10 mouse cellular contexts compared by ENCODE assay signal in the genomic region with DNA sequence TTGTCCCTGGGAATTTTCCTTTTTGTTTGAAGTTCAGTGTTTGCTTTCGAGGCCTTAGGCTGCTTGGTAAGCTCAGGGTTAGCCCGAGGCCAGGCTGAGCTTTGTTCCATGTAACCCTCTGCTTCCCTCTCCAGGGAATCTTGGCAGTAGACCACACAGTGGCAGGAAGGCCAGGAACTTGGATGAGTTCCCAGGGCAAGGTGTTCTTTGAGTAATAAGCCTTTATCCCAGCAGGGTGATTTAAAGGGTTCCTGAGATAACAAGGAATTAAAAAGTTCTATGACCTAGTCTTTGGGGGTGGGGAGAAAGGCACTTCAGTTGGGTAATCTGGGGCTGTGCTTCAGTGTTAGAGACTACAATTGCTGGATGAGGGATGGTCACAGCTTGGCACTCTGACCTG. TPM values are rescaled to one million over a fixed set of nuclear protein-coding genes. Genes with fewer than 3 reads are reported as not detected.
DNase-seq lines count a peak whose midpoint lies in the region; ATAC-seq and TF ChIP-seq lines count a peak whose summit lies in the region.
"Had no signal": no experiment of that assay in that cellular context is flagged by ENCODE, and none has a peak within 500 bp of the region (broad histone marks: within the 10 kb centered on the region; RNA-seq: fewer than 3 reads in every experiment).

No protein-coding gene starts in this region.

- no peaks in the 10 kb centered on the region for H3K27me3 ChIP-seq in kidney, adult 2 months (replicated peaks; ENCODE audit: control insufficient read depth, insufficient read depth, low read length)
- H3K27me3 ChIP-seq in kidney, embryonic 14.5 days (ENCODE audit: control insufficient read depth, insufficient read depth, low read length), result no peaks in the 10 kb centered on the region
- H3K27me3 ChIP-seq in kidney, postnatal 0 days (ENCODE audit: insufficient read depth, low read length), result no peaks in the 10 kb centered on the region
- H3K27me3 ChIP-seq in neural tube, embryonic 15.5 days (replicated peaks), result no peaks in the 10 kb centered on the region
- no peaks in the 10 kb centered on the region for H3K27me3 ChIP-seq in forebrain, embryonic 11.5 days (ENCODE audit: control insufficient read depth, insufficient read depth, low read length)
- H3K27me3 ChIP-seq: embryonic facial prominence, embryonic 15.5 days; midbrain, embryonic 13.5 days had no signal

- no peak for ATAC-seq in kidney, embryonic 14.5 days (ENCODE audit: low FRiP score, low TSS enrichment)
- ATAC-seq in kidney, postnatal 0 days (replicated peaks; ENCODE audit: low FRiP score, low read depth), result no peak
- ATAC-seq in neural tube, embryonic 15.5 days (ENCODE audit: low FRiP score), result no peak
- ATAC-seq in forebrain, embryonic 11.5 days (replicated peaks; ENCODE audit: low FRiP score), result no peak
- no peak for ATAC-seq in inflammation-experienced regulatory T-cells, adult 6 months
- no peak for ATAC-seq in megakaryocyte, adult 5-6 weeks (ENCODE audit: poor library complexity, severe bottlenecking)
- ATAC-seq: midbrain, embryonic 13.5 days had no signal

- TF ChIP-seq CTCF in kidney, adult 2 months (conservative IDR thresholded peaks at IDR 0.05; ENCODE audit: insufficient read depth, insufficient read length, low read depth, low read length), result 0 out of 2 replicates have a peak, but pooled peaks have one; percentile 7
- no peak for TF ChIP-seq CTCF in kidney, postnatal 0 days (IDR thresholded peaks at IDR 0.05; ENCODE audit: low read depth)

- peaks cover 7% of the 10 kb centered on the region; the same call in 1 of the 2 replicates for H3K36me3 ChIP-seq in kidney, adult 2 months (ENCODE audit: control insufficient read depth, insufficient read depth, low read length)
- H3K36me3 ChIP-seq in kidney, embryonic 14.5 days (ENCODE audit: control insufficient read depth, insufficient read depth, low read length), result peaks cover 57% of the 10 kb centered on the region
- H3K36me3 ChIP-seq in kidney, postnatal 0 days (ENCODE audit: insufficient read depth, low read length), result peaks cover 31% of the 10 kb centered on the region
- peaks cover 46% of the 10 kb centered on the region for H3K36me3 ChIP-seq in neural tube, embryonic 15.5 days
- peaks cover 4% of the 10 kb centered on the region for H3K36me3 ChIP-seq in forebrain, embryonic 11.5 days (ENCODE audit: control insufficient read depth, insufficient read depth, low read length)

- H3K4me3 ChIP-seq in kidney, adult 2 months (ENCODE audit: insufficient read depth, low read depth, low read length), result no peak overlapping the region
- H3K4me3 ChIP-seq in kidney, embryonic 14.5 days (ENCODE audit: low read length), result no peak overlapping the region
- no peak overlapping the region for H3K4me3 ChIP-seq in kidney, postnatal 0 days (replicated peaks; ENCODE audit: low read depth, low read length)
- no peak overlapping the region for H3K4me3 ChIP-seq in neural tube, embryonic 15.5 days (replicated peaks)
- H3K4me3 ChIP-seq in forebrain, embryonic 11.5 days (ENCODE audit: low read depth, low read length), result no peak overlapping the region
- H3K4me3 ChIP-seq: embryonic facial prominence, embryonic 15.5 days; midbrain, embryonic 13.5 days had no signal

- TF ChIP-seq POLR2A in kidney, adult 2 months (IDR thresholded peaks at IDR 0.05; ENCODE audit: low read depth, low read length), result no peak

- WGBS in kidney, adult 2 months, result 8% methylated on average over 2 of the region's 2 CpGs
- 74% methylated on average over 2 of the region's 2 CpGs for WGBS in kidney, embryonic 14.5 days
- WGBS in kidney, postnatal 0 days, result 49% methylated on average over 2 of the region's 2 CpGs
- 48% methylated on average over 2 of the region's 2 CpGs for WGBS in neural tube, embryonic 15.5 days
- WGBS in forebrain, embryonic 11.5 days, result 61% methylated on average over 2 of the region's 2 CpGs

- H3K9me3 ChIP-seq in kidney, embryonic 14.5 days (ENCODE audit: control insufficient read depth, low read length), result no peaks in the 10 kb centered on the region
- H3K9me3 ChIP-seq in kidney, postnatal 0 days (replicated peaks; ENCODE audit: low read length), result no peaks in the 10 kb centered on the region
- no peaks in the 10 kb centered on the region for H3K9me3 ChIP-seq in neural tube, embryonic 15.5 days (replicated peaks)
- H3K9me3 ChIP-seq in forebrain, embryonic 11.5 days (ENCODE audit: control insufficient read depth, low read length), result no peaks in the 10 kb centered on the region
- H3K9me3 ChIP-seq: embryonic facial prominence, embryonic 15.5 days; midbrain, embryonic 13.5 days had no signal

- peaks cover 17% of the 10 kb centered on the region for H3K4me1 ChIP-seq in kidney, adult 2 months (ENCODE audit: control insufficient read depth, insufficient read depth, low read length)
- peaks cover 4% of the 10 kb centered on the region; the same call in 1 of the 2 replicates for H3K4me1 ChIP-seq in kidney, embryonic 14.5 days (ENCODE audit: control insufficient read depth, insufficient read depth, low read length)
- H3K4me1 ChIP-seq in kidney, postnatal 0 days (replicated peaks; ENCODE audit: insufficient read depth, low read length), result peaks cover 14% of the 10 kb centered on the region; the same call in 1 of the 2 replicates
- peaks cover 35% of the 10 kb centered on the region for H3K4me1 ChIP-seq in neural tube, embryonic 15.5 days
- peaks cover 8% of the 10 kb centered on the region; the same call in 1 of the 2 replicates for H3K4me1 ChIP-seq in forebrain, embryonic 11.5 days (replicated peaks; ENCODE audit: control insufficient read depth, insufficient read depth, low read length)

- no peak overlapping the region for H3K9ac ChIP-seq in kidney, embryonic 14.5 days (ENCODE audit: low read depth, low read length)
- H3K9ac ChIP-seq in kidney, postnatal 0 days (ENCODE audit: low read depth, low read length), result no peak overlapping the region
- peak overlapping the region; percentile 17; the same call in 1 of the 2 replicates for H3K9ac ChIP-seq in neural tube, embryonic 15.5 days (replicated peaks)
- H3K9ac ChIP-seq in forebrain, embryonic 11.5 days (ENCODE audit: low read length), result no peak overlapping the region
- H3K9ac ChIP-seq: embryonic facial prominence, embryonic 15.5 days; midbrain, embryonic 13.5 days had no signal

- peak overlapping the region; percentile 42; the same call in 1 of the 2 replicates for H3K27ac ChIP-seq in kidney, adult 2 months (ENCODE audit: insufficient read depth, low read depth, low read length)
- H3K27ac ChIP-seq in kidney, embryonic 14.5 days (ENCODE audit: low read depth, low read length), result no peak overlapping the region
- H3K27ac ChIP-seq in kidney, postnatal 0 days, result peak overlapping the region; percentile 25; the same call in 1 of the 2 replicates
- no peak overlapping the region for H3K27ac ChIP-seq in neural tube, embryonic 15.5 days (replicated peaks)
- H3K27ac ChIP-seq in forebrain, embryonic 11.5 days (ENCODE audit: low read depth, low read length), result no peak overlapping the region
- H3K27ac ChIP-seq: embryonic facial prominence, embryonic 15.5 days; midbrain, embryonic 13.5 days had no signal

- peak; percentile 96 for DNase-seq in kidney, adult 2 months
- DNase-seq in cerebellum, postnatal 14 days, result peak; percentile 46 to 66
- peak; percentile 60 for DNase-seq in kidney, postnatal 0 days (ENCODE audit: low spot score)
- DNase-seq in forebrain, embryonic 11.5 days (ENCODE audit: low spot score), result no peak

- no peak overlapping the region for H3K4me2 ChIP-seq in kidney, embryonic 14.5 days (replicated peaks; ENCODE audit: low read depth, low read length)
- no peak overlapping the region for H3K4me2 ChIP-seq in kidney, postnatal 0 days (ENCODE audit: low read length)
- no peak overlapping the region for H3K4me2 ChIP-seq in neural tube, embryonic 15.5 days
- no peak overlapping the region for H3K4me2 ChIP-seq in forebrain, embryonic 11.5 days (ENCODE audit: low read depth, low read length, severe bottlenecking)
- H3K4me2 ChIP-seq: embryonic facial prominence, embryonic 15.5 days; midbrain, embryonic 13.5 days had no signal

RNA-seq across cellular contexts. Expression of a gene that starts 4.5 kb away (rescaled TPM):
- polyA plus RNA-seq in kidney, adult 2 months (2012; rRNA removed), result 672 and 745 TPM in 2 replicates
- polyA plus RNA-seq in kidney, embryonic 14.5 days (2014; fragmentation: Nextera tagmentation; extraction: Ambion mirVana), result 504 and 675 TPM in 2 replicates
- polyA plus RNA-seq in kidney, postnatal 0 days (2015; fragmentation: Nextera tagmentation; extraction: Ambion mirVana), result 574 and 620 TPM in 2 replicates
- polyA plus RNA-seq in neural tube, embryonic 15.5 days (2015; fragmentation: Nextera tagmentation; extraction: Ambion mirVana), result 515 and 564 TPM in 2 replicates
- polyA plus RNA-seq in forebrain, embryonic 11.5 days (2014; fragmentation: Nextera tagmentation; extraction: Ambion mirVana), result 374 and 400 TPM in 2 replicates
- polyA plus RNA-seq in inflammation-experienced regulatory T-cells, adult 6 months (2017; shearing (Covaris generic)), result 100 to 1,000 TPM; 364 to 457 (median 417) TPM
- total RNA-seq in megakaryocyte, adult 5-6 weeks (2015), result 150 and 160 TPM in 2 replicates
- total RNA-seq in megakaryocyte, adult 5-6 weeks (2017), result 110 and 139 TPM in 2 replicates

RNA-seq across cellular contexts. Expression of a gene that starts 4.5 kb away (rescaled TPM):
- 620 and 1,023 TPM in 2 replicates for polyA plus RNA-seq in kidney, adult 2 months (2012; rRNA removed)
- 1,210 and 1,489 TPM in 2 replicates for polyA plus RNA-seq in kidney, embryonic 14.5 days (2014; fragmentation: Nextera tagmentation; extraction: Ambion mirVana)
- polyA plus RNA-seq in kidney, postnatal 0 days (2015; fragmentation: Nextera tagmentation; extraction: Ambion mirVana), result 1,262 and 1,465 TPM in 2 replicates
- 534 and 619 TPM in 2 replicates for polyA plus RNA-seq in neural tube, embryonic 15.5 days (2015; fragmentation: Nextera tagmentation; extraction: Ambion mirVana)
- polyA plus RNA-seq in forebrain, embryonic 11.5 days (2014; fragmentation: Nextera tagmentation; extraction: Ambion mirVana), result 758 and 759 TPM in 2 replicates
- polyA plus RNA-seq in inflammation-experienced regulatory T-cells, adult 6 months (2017; shearing (Covaris generic)), result 1,000 to 10,000 TPM; 1,118 to 2,316 (median 1,890) TPM
- total RNA-seq in megakaryocyte, adult 5-6 weeks (2015), result 875 and 928 TPM in 2 replicates
- total RNA-seq in megakaryocyte, adult 5-6 weeks (2017), result 2,242 and 2,459 TPM in 2 replicates

RNA-seq across cellular contexts. Expression of a gene that starts 14.0 kb away (rescaled TPM):
- 71.3 and 87.8 TPM in 2 replicates for polyA plus RNA-seq in kidney, adult 2 months (2012; rRNA removed)
- 111 and 121 TPM in 2 replicates for polyA plus RNA-seq in kidney, embryonic 14.5 days (2014; fragmentation: Nextera tagmentation; extraction: Ambion mirVana)
- polyA plus RNA-seq in kidney, postnatal 0 days (2015; fragmentation: Nextera tagmentation; extraction: Ambion mirVana), result 101 and 109 TPM in 2 replicates
- polyA plus RNA-seq in neural tube, embryonic 15.5 days (2015; fragmentation: Nextera tagmentation; extraction: Ambion mirVana), result 53.9 and 56.1 TPM in 2 replicates
- polyA plus RNA-seq in forebrain, embryonic 11.5 days (2014; fragmentation: Nextera tagmentation; extraction: Ambion mirVana), result 62.9 and 74.6 TPM in 2 replicates
- polyA plus RNA-seq in inflammation-experienced regulatory T-cells, adult 6 months (2017; shearing (Covaris generic)), result 10 to 100 TPM; 11.2 to 11.6 (median 11.2) TPM
- 2.5 and 4.0 TPM in 2 replicates for total RNA-seq in megakaryocyte, adult 5-6 weeks (2015)
- 0.85 and 1.5 TPM in 2 replicates for total RNA-seq in megakaryocyte, adult 5-6 weeks (2017)

RNA-seq across cellular contexts. Expression of a gene that starts 18.6 kb away (rescaled TPM):
- 83.0 and 89.3 TPM in 2 replicates for polyA plus RNA-seq in kidney, adult 2 months (2012; rRNA removed)
- polyA plus RNA-seq in kidney, embryonic 14.5 days (2014; fragmentation: Nextera tagmentation; extraction: Ambion mirVana), result 49.9 and 52.1 TPM in 2 replicates
- polyA plus RNA-seq in kidney, postnatal 0 days (2015; fragmentation: Nextera tagmentation; extraction: Ambion mirVana), result 57.5 and 70.4 TPM in 2 replicates
- 46.7 and 48.5 TPM in 2 replicates for polyA plus RNA-seq in neural tube, embryonic 15.5 days (2015; fragmentation: Nextera tagmentation; extraction: Ambion mirVana)
- polyA plus RNA-seq in forebrain, embryonic 11.5 days (2014; fragmentation: Nextera tagmentation; extraction: Ambion mirVana), result 30.4 and 31.1 TPM in 2 replicates
- polyA plus RNA-seq in inflammation-experienced regulatory T-cells, adult 6 months (2017; shearing (Covaris generic)), result 1 to 10 TPM; 2.4 to 2.7 (median 2.4) TPM
- total RNA-seq in megakaryocyte, adult 5-6 weeks (2015), result 12.3 and 16.2 TPM in 2 replicates
- 13.5 and 14.8 TPM in 2 replicates for total RNA-seq in megakaryocyte, adult 5-6 weeks (2017)

RNA-seq across cellular contexts. Expression of a gene that starts 44.7 kb away (rescaled TPM):
- polyA plus RNA-seq in kidney, adult 2 months (2012; rRNA removed), result not detected in 2 replicates
- polyA plus RNA-seq in kidney, embryonic 14.5 days (2014; fragmentation: Nextera tagmentation; extraction: Ambion mirVana), result not detected in 2 replicates
- polyA plus RNA-seq in kidney, postnatal 0 days (2015; fragmentation: Nextera tagmentation; extraction: Ambion mirVana), result not detected in 2 replicates
- not detected in 2 replicates for polyA plus RNA-seq in neural tube, embryonic 15.5 days (2015; fragmentation: Nextera tagmentation; extraction: Ambion mirVana)
- not detected in 2 replicates for polyA plus RNA-seq in forebrain, embryonic 11.5 days (2014; fragmentation: Nextera tagmentation; extraction: Ambion mirVana)
- not detected for polyA plus RNA-seq in inflammation-experienced regulatory T-cells, adult 6 months (2017; shearing (Covaris generic))
- not detected in 2 replicates for total RNA-seq in megakaryocyte, adult 5-6 weeks (2015)
- total RNA-seq in megakaryocyte, adult 5-6 weeks (2017), result not detected in 2 replicates
- polyA plus RNA-seq: embryonic facial prominence, embryonic 15.5 days; midbrain, embryonic 13.5 days had no signal

Comparison
In these comparisons a context has a peak if more than half of its experiments do, and no peak if none do; other contexts are left out.
1. H3K27ac ChIP-seq: peak in kidney, adult 2 months (single experiment) and kidney, postnatal 0 days (single experiment); none in kidney, embryonic 14.5 days (single experiment), neural tube, embryonic 15.5 days (single experiment) and forebrain, embryonic 11.5 days (single experiment).